Mouse (Mus musculus) midbrain, embryonic 15.5 days (tissue): ENCODE data around the gene Coq10b. TPM values are rescaled to one million over a fixed set of nuclear protein-coding genes. Genes with fewer than 3 reads are reported as not detected.
"Not testable (repeated sequence)": the region's sequence is repeated elsewhere in the genome, so short reads cannot be mapped to it uniquely, and the experiment has no call there.

Experiments used
- ATAC-seq: fragments of 200-750 bp; cut with Nextera tagmentation; replicated peaks from 2 replicates; pipeline ENCODE4 v1.8.0; 2017; ENCODE audit warnings: moderate TSS enrichment
- H3K27ac ChIP-seq: fragments of 300-500 bp; sonication (generic); 2 replicates; pipeline ENCODE4 v1.5.1; 2015; ENCODE audit warnings: mild to moderate bottlenecking, inconsistent platforms
- H3K27me3 ChIP-seq: fragments of 300-500 bp; sonication (generic); replicated peaks from 2 replicates; pipeline ENCODE4 v1.6.1; 2015; ENCODE audit warnings: inconsistent platforms
- H3K36me3 ChIP-seq: fragments of 300-500 bp; sonication (generic); replicated peaks from 2 replicates; pipeline ENCODE4 v1.6.1; 2015; ENCODE audit warnings: inconsistent platforms
- H3K4me1 ChIP-seq: fragments of 300-500 bp; sonication (generic); 2 replicates; pipeline ENCODE4 v1.6.1; 2015; ENCODE audit warnings: inconsistent platforms
- H3K4me2 ChIP-seq: fragments of 300-500 bp; sonication (generic); 2 replicates; pipeline ENCODE4 v1.6.1; 2015; ENCODE audit warnings: inconsistent platforms, mild to moderate bottlenecking, moderate library complexity
- H3K4me3 ChIP-seq: fragments of 300-500 bp; sonication (generic); 2 replicates; pipeline ENCODE4 v1.5.1; 2015; ENCODE audit warnings: mild to moderate bottlenecking, inconsistent platforms
- H3K9ac ChIP-seq: fragments of 300-500 bp; sonication (generic); 2 replicates; pipeline ENCODE4 v1.6.1; 2015; ENCODE audit warnings: mild to moderate bottlenecking, inconsistent platforms
- H3K9me3 ChIP-seq: fragments of 300-500 bp; sonication (generic); 2 replicates; pipeline ENCODE4 v1.6.1; 2016; ENCODE audit warnings: inconsistent platforms
- WGBS: fragments of 180-500 bp; shearing (Covaris S2); methylation state at CpG from one replicate; pipeline ENCODE4 v1.1.7; 2015; ENCODE audit warnings: mixed read lengths; 5-methylcytosine and 5-hydroxymethylcytosine counted together
- polyA plus RNA-seq: library from polyadenylated mRNA; unstranded; fragments of >200 nt; fragmentation: Nextera tagmentation; extraction: Ambion mirVana; gene quantifications from 2 replicates; pipeline ENCODE4 v1.2.1, GENCODE M21; 2015

Gene Coq10b
- polyA plus RNA-seq, 1 experiment from 2014 or later: 33.3 TPM

DNA sequence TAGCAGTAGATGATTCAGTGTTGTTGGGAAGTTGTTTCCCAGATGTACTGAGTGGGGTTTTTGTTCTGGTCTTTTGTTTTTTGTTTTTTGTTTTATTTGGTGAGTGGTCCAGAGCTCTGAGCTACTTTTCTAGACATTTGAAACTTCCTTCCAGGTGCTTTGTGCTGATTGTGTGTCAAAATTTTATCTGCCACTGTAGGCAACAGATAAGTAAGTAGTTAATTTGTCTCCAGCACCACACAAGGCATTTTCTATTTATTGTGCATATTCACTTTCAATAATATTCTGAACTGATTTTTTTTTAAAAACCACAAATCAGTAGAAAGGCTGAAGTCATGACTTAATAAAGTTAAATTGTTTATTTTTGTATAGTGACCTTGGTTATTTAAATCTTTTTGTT is 19.8 kb downstream of the Coq10b start:
- H3K27ac ChIP-seq, H3K4me2 ChIP-seq, H3K4me1 ChIP-seq, H3K27me3 ChIP-seq, H3K9me3 ChIP-seq, ATAC-seq, H3K4me3 ChIP-seq, H3K9ac ChIP-seq: not testable (repeated sequence)
- H3K36me3 ChIP-seq: peaks cover 32% of the 10 kb centered on the region

DNA sequence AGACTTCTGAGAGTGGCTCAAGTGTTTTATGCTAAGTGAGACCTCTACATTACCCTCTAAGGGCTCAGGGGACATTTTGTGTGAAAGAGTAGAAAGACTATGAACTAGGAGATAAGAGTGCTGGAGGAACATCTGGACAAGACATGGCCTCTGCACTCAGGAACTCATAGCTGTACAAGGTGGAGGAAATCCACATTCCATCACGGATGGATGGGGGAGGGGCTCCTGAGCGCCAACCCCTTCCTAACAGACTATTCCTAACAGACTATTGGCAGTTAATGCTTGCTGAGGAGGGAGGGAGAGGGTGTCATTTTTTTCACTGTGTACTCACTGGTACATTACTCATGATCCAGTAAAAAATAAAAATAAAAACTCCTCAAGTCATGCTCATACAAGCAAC is 22.2 kb downstream of the Coq10b start:
- WGBS: 57% methylated on average over 2 of the region's 2 CpGs
- H3K9me3 ChIP-seq: no peaks in the 10 kb centered on the region
- peaks cover 38% of the 10 kb centered on the region for H3K36me3 ChIP-seq
- H3K4me3 ChIP-seq: no peak overlapping the region
- ATAC-seq: no peak
- H3K27ac ChIP-seq: no peak overlapping the region
- H3K27me3 ChIP-seq: no peaks in the 10 kb centered on the region
- no peak overlapping the region for H3K9ac ChIP-seq
- no peak overlapping the region for H3K4me2 ChIP-seq
- no peaks in the 10 kb centered on the region for H3K4me1 ChIP-seq

DNA sequence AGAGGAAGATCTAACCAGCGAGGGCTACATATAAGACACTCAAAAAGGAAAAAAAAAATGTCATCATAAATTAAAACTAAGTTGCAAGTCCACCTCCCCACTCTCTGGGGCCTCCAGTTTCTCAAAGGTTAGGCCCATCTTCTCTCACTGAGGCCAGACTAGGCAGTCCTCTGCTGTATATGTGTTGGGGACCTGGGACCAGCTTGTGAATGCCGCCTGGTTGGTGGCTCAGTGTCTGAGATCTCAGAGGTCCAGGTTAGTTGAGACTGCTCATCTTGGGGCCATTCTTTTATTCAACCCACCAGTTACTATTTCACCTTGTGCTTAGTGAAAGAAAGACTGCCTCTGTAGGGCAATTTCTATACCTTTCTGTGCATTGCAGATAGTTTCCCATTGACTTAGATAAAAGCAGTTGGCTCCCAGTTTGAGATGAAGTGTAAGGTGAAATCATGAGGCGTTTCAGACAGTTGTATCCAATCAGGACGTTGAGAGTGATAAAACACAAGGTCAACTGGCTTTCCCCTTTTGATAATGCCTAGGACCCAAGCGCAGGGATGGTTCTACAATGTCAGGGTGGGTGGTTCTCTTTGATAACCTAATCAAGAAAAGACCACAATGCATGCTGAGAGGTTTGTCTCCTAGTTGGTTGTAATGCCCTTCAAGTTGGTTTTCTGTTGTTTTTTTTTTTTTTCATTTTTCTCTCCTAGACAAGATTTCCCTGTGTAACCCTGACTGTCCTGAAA is 23.3 kb downstream of the Coq10b start:
- no peak overlapping the region for H3K4me3 ChIP-seq
- ATAC-seq: no peak
- no peaks in the 10 kb centered on the region for H3K9me3 ChIP-seq
- no peaks in the 10 kb centered on the region for H3K27me3 ChIP-seq
- H3K27ac ChIP-seq: no peak overlapping the region
- H3K36me3 ChIP-seq: peaks cover 44% of the 10 kb centered on the region
- H3K4me2 ChIP-seq: no peak overlapping the region
- no peak overlapping the region for H3K9ac ChIP-seq
- no peaks in the 10 kb centered on the region for H3K4me1 ChIP-seq
- 80% methylated on average over 5 of the region's 5 CpGs for WGBS

DNA sequence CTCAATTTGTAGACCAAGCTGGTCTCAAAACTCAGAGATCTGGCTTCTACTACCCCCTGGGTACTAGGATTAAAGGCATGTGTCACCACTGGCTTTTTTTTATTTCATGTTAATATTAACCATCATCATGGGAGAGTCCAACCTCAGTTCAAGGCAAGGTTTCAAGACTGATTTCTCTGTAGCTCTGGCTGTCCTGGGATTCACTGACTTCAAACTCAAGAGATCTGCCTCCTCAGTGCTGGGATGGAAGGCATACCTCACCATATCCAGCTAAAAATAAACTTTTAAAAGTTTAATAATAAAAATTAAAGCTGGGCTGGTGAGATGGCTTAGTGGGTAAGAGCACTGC is 23.8 kb downstream of the Coq10b start:
- H3K27ac ChIP-seq: no peak overlapping the region
- no peak for ATAC-seq
- H3K36me3 ChIP-seq: peaks cover 47% of the 10 kb centered on the region
- no peaks in the 10 kb centered on the region for H3K4me1 ChIP-seq
- no peak overlapping the region for H3K9ac ChIP-seq
- no peaks in the 10 kb centered on the region for H3K27me3 ChIP-seq
- no peaks in the 10 kb centered on the region for H3K9me3 ChIP-seq
- no peak overlapping the region for H3K4me2 ChIP-seq
- no peak overlapping the region for H3K4me3 ChIP-seq

DNA sequence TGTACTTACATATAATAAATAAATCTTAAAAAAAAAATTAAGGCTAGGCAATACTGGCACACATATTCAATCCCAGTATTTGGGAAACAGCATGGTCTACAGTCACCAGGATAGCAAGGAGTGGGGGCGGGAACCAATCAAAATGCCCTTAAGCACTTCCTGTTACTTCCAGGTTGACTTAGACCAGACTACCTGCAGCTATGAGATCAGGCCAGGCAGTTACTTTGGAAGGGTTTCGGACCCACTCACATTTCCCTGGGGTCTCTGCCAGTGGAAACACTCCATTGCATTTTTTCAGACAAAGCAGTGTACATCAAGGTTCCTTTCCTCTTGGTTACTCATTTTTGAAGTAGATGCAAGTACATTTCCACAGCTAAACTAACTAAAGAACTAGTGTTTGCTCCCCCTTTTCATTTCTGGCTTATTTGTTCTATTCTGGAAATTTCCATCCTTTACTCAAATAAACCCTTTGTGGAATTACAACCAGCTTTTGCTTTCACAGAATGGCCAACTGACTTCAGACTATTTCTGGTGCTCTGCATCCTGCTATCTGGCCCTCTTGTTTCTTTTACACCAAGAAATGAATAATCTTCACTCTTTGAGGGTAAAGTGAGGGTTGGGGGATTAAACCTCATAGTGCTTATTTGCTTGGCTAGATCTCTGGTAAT is 24.4 kb downstream of the Coq10b start:
- no peaks in the 10 kb centered on the region for H3K27me3 ChIP-seq
- 90% methylated on average over 2 of the region's 2 CpGs for WGBS
- no peaks in the 10 kb centered on the region for H3K9me3 ChIP-seq
- ATAC-seq: 0 out of 2 replicates have a peak, but pooled peaks have one; percentile 31
- peaks cover 46% of the 10 kb centered on the region for H3K36me3 ChIP-seq
- no peak overlapping the region for H3K9ac ChIP-seq
- H3K27ac ChIP-seq: no peak overlapping the region
- no peak overlapping the region for H3K4me2 ChIP-seq
- no peaks in the 10 kb centered on the region for H3K4me1 ChIP-seq
- H3K4me3 ChIP-seq: no peak overlapping the region

DNA sequence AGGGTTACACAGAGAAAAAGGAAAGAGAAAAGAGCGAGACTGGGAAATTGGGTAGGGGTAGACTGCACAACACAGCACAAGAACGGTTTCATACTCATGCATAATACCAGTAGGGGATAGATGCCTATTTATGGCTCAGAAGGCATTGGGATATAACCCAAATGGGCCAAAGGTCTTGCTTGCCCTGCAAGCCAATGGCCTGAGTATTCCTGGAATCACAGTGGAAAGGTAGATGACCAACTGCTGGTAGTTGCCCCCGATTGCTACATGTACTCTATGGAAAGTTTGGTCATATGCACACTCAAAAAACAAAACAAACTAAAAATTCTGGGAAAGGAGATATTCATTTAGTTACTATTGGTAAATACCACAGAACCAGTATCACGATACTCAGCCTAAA is 27.1 kb downstream of the Coq10b start:
- Histone ChIP-seq H3K4me2 (no peak overlapping the region), H3K4me1 (no peaks in the 10 kb centered on the region), H3K4me3 (no peak overlapping the region), H3K27ac (no peak overlapping the region), H3K27me3 (no peaks in the 10 kb centered on the region), H3K9ac (no peak overlapping the region), H3K36me3 (peaks cover 58% of the 10 kb centered on the region), H3K9me3 (no peaks in the 10 kb centered on the region)
- no peak for ATAC-seq
- 93% methylated on average over 4 of the region's 4 CpGs for WGBS

DNA sequence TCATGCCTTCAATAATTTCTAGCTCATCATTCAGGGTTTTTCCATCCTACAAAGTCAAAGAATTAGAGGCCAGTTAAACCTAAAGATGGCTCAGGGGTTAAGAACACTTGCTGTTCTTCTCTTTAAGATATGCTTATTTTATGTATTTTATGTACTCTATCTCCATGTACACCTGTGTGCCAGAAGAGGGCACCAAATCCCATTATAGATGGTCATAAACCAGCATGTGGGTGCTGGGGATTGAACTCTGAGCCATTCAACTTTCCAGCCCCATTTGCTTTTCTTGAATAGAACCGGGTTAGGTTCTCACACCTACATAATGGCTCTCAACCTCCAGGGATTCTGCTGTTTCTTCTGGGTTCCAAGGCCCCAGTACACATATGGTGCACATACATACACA is 29.5 kb downstream of the Coq10b start:
- 71% methylated on average over 1 of the region's 1 CpGs for WGBS
- Histone ChIP-seq H3K4me3 (no peak overlapping the region), H3K4me2 (no peak overlapping the region), H3K36me3 (peaks cover 56% of the 10 kb centered on the region), H3K9ac (no peak overlapping the region), H3K4me1 (peaks cover 24% of the 10 kb centered on the region), H3K9me3 (no peaks in the 10 kb centered on the region), H3K27ac (no peak overlapping the region), H3K27me3 (no peaks in the 10 kb centered on the region)
- no peak for ATAC-seq

DNA sequence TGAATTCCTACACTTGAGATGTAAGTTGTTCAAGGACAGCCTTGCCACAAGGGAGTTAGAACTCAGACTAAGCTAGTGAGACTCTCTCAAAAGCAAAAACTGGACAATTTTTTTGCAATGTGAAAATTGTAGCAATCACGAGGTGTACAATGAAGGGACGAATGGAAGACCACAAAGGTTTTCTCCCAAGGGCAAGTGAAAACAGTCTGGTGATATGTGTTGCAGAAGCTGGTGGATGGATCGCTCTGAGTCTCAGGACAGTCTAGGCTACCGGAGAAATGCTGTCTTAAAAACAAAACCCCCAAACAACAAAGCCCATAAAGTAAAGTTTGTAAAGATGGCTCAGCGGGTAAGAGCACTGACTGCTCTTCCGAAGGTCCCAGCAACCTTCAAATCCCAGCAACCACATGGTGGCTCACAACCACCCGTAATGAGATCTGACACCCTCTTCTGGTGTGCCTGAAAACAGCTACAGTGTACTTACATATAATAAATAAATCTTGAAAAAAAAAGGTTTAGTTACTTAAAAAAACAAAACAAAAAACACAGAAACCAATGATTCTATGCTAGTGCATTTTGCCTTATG is 33.3 kb downstream of the Coq10b start:
- Histone ChIP-seq H3K9me3 (no peaks in the 10 kb centered on the region), H3K27me3 (no peaks in the 10 kb centered on the region), H3K4me3 (0 out of 2 replicates have a peak overlapping the region, but pooled peaks have one; percentile 3), H3K9ac (no peak overlapping the region), H3K4me2 (peak overlapping the region; percentile 76), H3K27ac (no peak overlapping the region), H3K36me3 (peaks cover 32% of the 10 kb centered on the region), H3K4me1 (peaks cover 40% of the 10 kb centered on the region)
- ATAC-seq: no peak
- 55% methylated on average over 7 of the region's 7 CpGs for WGBS

DNA sequence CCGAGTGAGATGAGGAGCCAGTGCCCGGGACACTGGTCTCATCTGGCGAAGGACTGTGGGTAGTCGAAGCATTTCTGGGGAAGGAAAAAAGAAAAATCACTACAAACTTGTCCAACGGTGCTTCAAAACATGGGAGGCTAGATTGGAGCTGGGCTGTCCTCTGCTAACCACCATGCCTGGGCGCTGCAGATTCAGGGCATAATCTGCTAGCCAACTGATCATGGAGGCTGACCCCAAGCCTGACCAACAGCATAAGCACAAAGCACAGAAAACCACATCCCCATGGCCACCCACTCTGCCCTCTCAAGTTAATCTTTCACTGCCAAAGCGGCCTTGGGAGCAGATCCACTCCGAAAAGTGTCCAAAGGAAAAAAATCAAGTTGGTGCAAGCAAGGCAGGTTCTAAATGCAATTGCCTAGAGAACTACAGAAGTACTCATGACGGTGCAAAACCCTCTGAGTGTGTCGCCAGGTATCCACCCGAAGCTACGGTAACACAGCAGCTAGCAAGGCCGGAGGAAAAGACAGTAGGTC is 34.4 kb downstream of the Coq10b start:
- Histone ChIP-seq H3K27ac (peak overlapping the region; percentile 97), H3K4me3 (peak overlapping the region; percentile 92), H3K4me2 (peak overlapping the region; percentile 76), H3K9me3 (no peaks in the 10 kb centered on the region), H3K9ac (peak overlapping the region; percentile 94), H3K4me1 (peaks cover 40% of the 10 kb centered on the region), H3K27me3 (no peaks in the 10 kb centered on the region), H3K36me3 (peaks cover 33% of the 10 kb centered on the region)
- ATAC-seq: no peak; the same call in 1 of the 2 replicates
- WGBS: 2% methylated on average over 13 of the region's 13 CpGs

DNA sequence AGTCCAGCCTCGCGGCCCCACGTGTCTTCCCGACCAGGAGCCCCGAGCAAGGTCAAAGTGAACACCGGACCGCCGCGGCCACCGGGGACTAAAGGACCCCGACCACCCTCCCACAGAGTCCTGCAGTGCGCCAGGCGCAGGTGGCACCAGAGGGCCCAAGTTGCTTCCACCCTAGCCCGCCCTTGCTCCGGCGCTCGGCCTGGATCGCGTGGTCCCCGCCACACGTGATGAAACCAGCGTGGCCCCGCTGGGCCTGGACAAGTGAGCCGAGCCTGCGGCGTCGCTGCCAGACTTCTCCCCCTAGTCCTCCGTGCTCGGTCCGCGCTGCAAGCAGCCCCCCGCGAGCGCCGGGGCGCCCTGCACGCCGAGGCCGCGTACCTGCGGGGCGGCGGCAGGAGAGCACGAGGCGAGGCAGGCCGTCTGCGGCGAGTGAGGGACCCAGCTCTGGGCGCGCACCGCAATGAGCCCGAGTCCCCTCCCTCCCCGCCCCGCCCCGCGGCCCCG is 34.9 kb downstream of the Coq10b start:
- Histone ChIP-seq H3K36me3 (peaks cover 31% of the 10 kb centered on the region), H3K4me2 (peak overlapping the region; percentile 76), H3K27ac (peak overlapping the region; percentile 97), H3K9me3 (no peaks in the 10 kb centered on the region), H3K4me3 (peak overlapping the region; percentile 92), H3K9ac (peak overlapping the region; percentile 94), H3K27me3 (no peaks in the 10 kb centered on the region), H3K4me1 (peaks cover 40% of the 10 kb centered on the region)
- WGBS: under 1% methylated on average over 55 of the region's 57 CpGs
- ATAC-seq: peak; percentile 73

DNA sequence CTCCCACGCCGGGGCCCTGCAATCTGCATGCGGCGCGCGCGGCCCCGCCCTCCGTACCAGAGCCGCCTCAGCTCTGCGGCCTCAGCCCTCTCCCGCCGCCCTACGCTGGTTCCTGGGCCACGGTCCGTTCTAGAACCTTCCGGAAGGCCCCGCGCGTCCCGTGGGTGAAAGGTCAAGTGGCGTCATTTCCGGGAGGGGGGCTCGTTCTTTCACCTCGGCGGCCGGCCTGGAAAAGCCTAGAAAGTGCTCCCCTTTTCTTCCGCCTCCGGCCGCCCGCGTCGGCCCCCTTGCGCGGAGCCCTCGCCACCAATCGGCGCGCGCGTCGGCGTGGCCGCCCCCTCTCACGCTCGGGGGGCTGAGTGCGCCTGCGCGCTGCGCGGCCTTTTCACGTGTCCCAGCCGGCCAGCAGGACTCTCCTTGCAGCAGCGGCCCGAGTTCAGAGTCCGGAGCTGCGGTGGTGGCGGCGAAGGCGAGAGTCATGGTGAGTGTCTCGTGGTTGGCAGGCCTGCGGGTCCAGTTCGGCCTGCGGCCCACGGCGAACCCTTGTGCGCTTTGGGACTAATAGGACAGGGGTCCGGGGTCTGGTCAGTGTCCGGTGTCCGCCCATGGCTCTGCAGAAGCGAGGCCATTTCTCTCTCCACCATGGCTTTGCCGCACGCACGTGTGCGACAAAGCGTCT is 35.5 kb downstream of the Coq10b start, which contains the start of the genes Hspe1 and Hspd1:
Gene Hspe1, plus strand, starts transcription at position 201 of the 679 bp plus-strand sequence.
Gene Hspd1, minus strand, starts transcription at position 312 of the 679 bp plus-strand sequence.
- under 1% methylated on average over 75 of the region's 76 CpGs for WGBS
- peaks cover 30% of the 10 kb centered on the region for H3K36me3 ChIP-seq

More for the DNA sequence above, 35.5 kb downstream of the Coq10b start, which contains the start of the genes Hspe1 and Hspd1:
- H3K4me2 ChIP-seq: peak within 1 kb of the TSS; percentile 76
- no peaks in the 10 kb centered on the region for H3K9me3 ChIP-seq
- H3K27me3 ChIP-seq: no peaks in the 10 kb centered on the region
- ATAC-seq: peak; percentile 96
- H3K27ac ChIP-seq: peak within 1 kb of the TSS; percentile 97
- peak within 1 kb of the TSS; percentile 92 for H3K4me3 ChIP-seq
- peak within 1 kb of the TSS; percentile 94 for H3K9ac ChIP-seq
- peaks cover 40% of the 10 kb centered on the region for H3K4me1 ChIP-seq
